Mouse (Mus musculus) heart, postnatal 10 days (tissue): ENCODE results near the gene Bhlhb9. TPM values are rescaled to one million over a fixed set of nuclear protein-coding genes. Genes with fewer than 3 reads are reported as not detected.

Source experiments
- DNase-seq, 2 experiments: peaks; one replicate each; pipeline ENCODE4 v3.0.0; 2021
- intact Hi-C: fragments of 180-260 bp; cut with DNase I; formaldehyde crosslinking; loops from one replicate; pipeline ENCODE4 v1.15.1; 2025
- microRNA-seq, 2 experiments: library from miRNA; unstranded; fragments of <30 nt; microRNA quantifications; one replicate each; pipeline ENCODE4 v1.2.0; 2022
- total RNA-seq, 2 experiments: library from RNA; stranded (reverse); gene quantifications; 2 replicates each; pipeline ENCODE4 v1.2.3; 2021

Gene Bhlhb9
- total RNA-seq, 2 experiments from 2014 or later, result 29.7 to 47.2 TPM

GRCm38 (mm10) chrX:135885411-135886233, 88.2 kb downstream of the Bhlhb9 start:
- intact Hi-C loops, result no loop called here
- peak; percentile 71 to 75 for DNase-seq

DNA sequence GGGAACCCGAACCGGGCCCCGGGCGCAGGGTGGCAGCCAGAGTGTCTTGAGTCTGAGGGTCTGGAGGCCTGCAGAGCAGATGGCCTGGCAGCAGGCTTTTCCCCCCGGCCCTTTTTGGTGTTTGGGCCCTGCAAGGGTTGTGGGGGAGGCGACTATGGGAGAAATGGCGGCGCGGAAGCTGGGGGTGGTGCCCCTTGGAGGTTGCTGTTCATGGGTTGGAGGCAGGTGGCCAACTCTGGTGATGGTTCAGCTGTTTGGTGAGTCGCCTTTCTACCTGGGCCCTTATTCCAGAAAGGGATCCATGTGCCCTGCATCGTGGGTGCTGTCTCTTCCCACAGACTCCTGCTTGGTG, 88.8 kb downstream of the Bhlhb9 start:
- intact Hi-C loops, result no loop called here
- DNase-seq, result peak; percentile 28 to 35

GRCm38 (mm10) chrX:135916580-135916979, 119.2 kb downstream of the Bhlhb9 start:
- DNase-seq, result no peak
- intact Hi-C loops, result no loop called here

- intact Hi-C loops, result no loop called here
- DNase-seq, result no peak
Measured at GRCm38 (mm10) chrX:135917116-135917515, 119.7 kb downstream of the Bhlhb9 start.

DNA sequence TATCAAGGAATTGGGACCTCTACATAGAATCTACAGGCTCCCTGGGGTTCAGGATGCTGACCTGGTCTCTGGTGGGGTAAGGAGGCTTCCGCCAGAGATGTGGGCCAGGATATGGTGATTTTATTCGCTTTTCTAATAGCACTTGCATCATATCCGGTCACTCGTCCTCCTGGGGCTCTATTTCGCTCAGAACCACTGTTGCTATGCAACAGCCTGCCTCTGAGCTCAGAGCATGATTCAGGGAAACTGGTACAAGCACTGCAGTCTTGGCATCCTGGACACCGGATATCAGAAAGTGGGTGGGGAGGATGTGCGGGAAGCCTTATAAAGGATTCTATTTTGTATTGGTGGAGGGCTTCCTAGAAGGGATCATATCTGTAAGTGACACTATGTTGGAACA, 124.8 kb downstream of the Bhlhb9 start:
- DNase-seq, result no peak
- intact Hi-C loops, result no loop called here

- DNase-seq, result no peak
- intact Hi-C loops, result no loop called here
Measured at GRCm38 (mm10) chrX:135925911-135926310, 128.5 kb downstream of the Bhlhb9 start.

DNA sequence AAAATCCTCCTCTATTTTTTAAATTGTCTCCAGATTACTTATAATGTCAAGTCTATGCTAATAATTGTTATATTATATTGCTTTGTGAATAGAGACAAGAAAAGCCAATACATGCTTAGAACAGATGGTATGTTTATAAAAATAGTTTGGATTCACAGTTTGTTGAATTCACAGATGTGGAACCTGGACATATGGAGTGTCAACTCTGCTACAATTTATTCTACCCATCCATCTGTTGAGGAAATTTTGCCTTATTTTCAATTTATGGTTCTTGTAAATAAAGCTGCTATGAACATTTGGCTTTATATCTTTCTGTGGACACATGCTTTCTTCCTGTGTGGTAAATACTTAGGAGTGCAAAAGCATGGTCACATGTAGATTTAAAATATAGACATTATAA, 131.2 kb downstream of the Bhlhb9 start:
- DNase-seq, result no peak
- intact Hi-C loops, result no loop called here

- intact Hi-C loops, result no loop called here
- no peak for DNase-seq
Measured at GRCm38 (mm10) chrX:135936452-135936851, 139.1 kb downstream of the Bhlhb9 start.

Small RNAs within 50 kb of the gene (microRNA-seq; reads per million reads assigned to microRNA genes)
- gene Mir1970, result 0 reads per million in 2 experiments

Other genes with a start within 250 kb of the Bhlhb9 start
- under 1 TPM in 1 of 2 experiments, not detected in 1; 0.34 TPM for gene Nxf7, start 198.8 kb upstream of the Bhlhb9 start, total RNA-seq
- gene Prame, start 169.9 kb upstream of the Bhlhb9 start, total RNA-seq, result not detected
- gene Tcp11x2, start 103.8 kb upstream of the Bhlhb9 start, total RNA-seq, result not detected
- gene Tmsb15a, start 72.3 kb upstream of the Bhlhb9 start, total RNA-seq, result not detected
- gene Armcx5, start 54.9 kb upstream of the Bhlhb9 start, total RNA-seq, result 10 to 100 TPM in 1 of 2 experiments, 1 to 10 TPM in 1; 8.4 to 10.7 TPM
- gene Gprasp1, start 54.9 kb upstream of the Bhlhb9 start, total RNA-seq, result 10 to 100 TPM; 25.5 to 26.2 TPM
- 1 to 10 TPM; 3.7 to 7.3 TPM for gene Gprasp2, start 41.4 kb downstream of the Bhlhb9 start, total RNA-seq
- gene Arxes2, start 196.2 kb downstream of the Bhlhb9 start, total RNA-seq, result 10 to 100 TPM in 1 of 2 experiments, 1 to 10 TPM in 1; 9.4 to 13.4 TPM
- gene Arxes1, start 235.8 kb downstream of the Bhlhb9 start, total RNA-seq, result 1 to 10 TPM; 4.5 to 6.2 TPM